Mouse (Mus musculus) cortical plate, adult 2 months (tissue): Measurements from ENCODE around the gene Tgfb1. TPM values are rescaled to one million over a fixed set of nuclear protein-coding genes. Genes with fewer than 3 reads are reported as not detected.
A peak's percentile ranks its signal among the peaks of the same experiment; 100 is the strongest.

Experiments used
- H3K27ac ChIP-seq: fragments of 200-500 bp; 2 replicates; pipeline ENCODE4 v1.5.1; 2012; ENCODE audit warnings: low read length, control low read depth, inconsistent platforms; ENCODE audit not compliant: insufficient read depth
- H3K4me1 ChIP-seq: fragments of 200-500 bp; 2 replicates; pipeline ENCODE4 v1.6.1; 2011; ENCODE audit warnings: low read length; ENCODE audit not compliant: control insufficient read depth, insufficient read depth
- H3K4me3 ChIP-seq: fragments of 200-500 bp; 2 replicates; pipeline ENCODE4 v1.5.1; 2011; ENCODE audit warnings: mild to moderate bottlenecking, low read length, control low read depth; ENCODE audit not compliant: insufficient read depth
- CTCF ChIP-seq: fragments of 200-500 bp; IDR thresholded peaks from 2 replicates; pipeline ENCODE4 v1.5.1; 2011; ENCODE audit warnings: mild to moderate bottlenecking, control low read depth, low read length; ENCODE audit not compliant: insufficient read depth; ENCODE audit errors: extremely low read depth
- POLR2A ChIP-seq: fragments of 200-500 bp; IDR thresholded peaks from 2 replicates; pipeline ENCODE4 v1.6.1; 2011; ENCODE audit warnings: mild to moderate bottlenecking, low read length, control low read depth; ENCODE audit not compliant: insufficient read depth; ENCODE audit errors: extremely low read depth
- polyA plus RNA-seq: library from polyadenylated mRNA; depleted of rRNA; stranded (reverse); fragments of >200 nt; gene quantifications from 2 replicates; pipeline ENCODE4 v1.2.3, GENCODE M21; 2012; rRNA removed

The Tgfb1 gene
- polyA plus RNA-seq = 5.6 and 6.2 TPM in 2 replicates

DNA sequence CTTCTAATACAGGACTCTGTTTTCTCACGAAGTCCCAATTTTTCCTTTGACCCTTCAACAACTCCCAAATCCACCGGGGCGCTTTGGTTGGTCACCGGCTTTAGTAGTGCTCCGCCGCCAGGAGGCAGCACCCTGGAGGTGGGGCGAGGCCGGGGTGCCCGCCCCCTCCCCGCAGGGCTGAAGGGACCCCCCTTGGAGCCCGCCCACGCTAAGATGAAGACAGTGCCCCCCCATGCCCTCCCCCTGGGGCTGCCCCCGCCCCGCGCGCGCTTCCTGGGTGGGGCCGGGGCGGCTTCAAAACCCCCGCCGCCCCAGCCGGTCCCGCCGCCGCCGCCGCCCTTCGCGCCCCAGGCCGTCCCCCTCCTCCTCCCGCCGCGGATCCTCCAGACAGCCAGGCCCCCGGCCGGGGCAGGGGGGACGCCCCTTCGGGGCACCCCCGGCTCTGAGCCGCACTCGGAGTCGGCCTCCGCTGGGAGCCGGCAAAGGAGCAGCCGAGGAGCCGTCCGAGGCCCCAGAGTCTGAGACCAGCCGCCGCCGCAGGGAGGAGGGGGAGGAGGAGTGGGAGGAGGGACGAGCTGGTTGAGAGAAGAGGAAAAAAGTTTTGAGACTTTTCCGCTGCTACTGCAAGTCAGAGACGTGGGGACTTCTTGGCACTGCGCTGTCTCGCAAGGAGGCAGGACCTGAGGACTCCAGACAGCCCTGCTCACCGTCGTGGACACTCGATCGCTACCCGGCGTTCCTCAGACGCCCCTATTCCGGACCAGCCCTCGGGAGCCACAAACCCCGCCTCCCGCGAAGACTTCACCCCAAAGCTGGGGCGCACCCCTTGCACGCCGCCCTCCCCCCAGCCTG is at the start of gene Tgfb1:
Tgfb1 (plus strand) TSS at position 323 of the 852 bp plus-strand sequence.
- TF ChIP-seq POLR2A (no peak), CTCF (peak; percentile 14; the same call in 1 of the 2 replicates)

DNA sequence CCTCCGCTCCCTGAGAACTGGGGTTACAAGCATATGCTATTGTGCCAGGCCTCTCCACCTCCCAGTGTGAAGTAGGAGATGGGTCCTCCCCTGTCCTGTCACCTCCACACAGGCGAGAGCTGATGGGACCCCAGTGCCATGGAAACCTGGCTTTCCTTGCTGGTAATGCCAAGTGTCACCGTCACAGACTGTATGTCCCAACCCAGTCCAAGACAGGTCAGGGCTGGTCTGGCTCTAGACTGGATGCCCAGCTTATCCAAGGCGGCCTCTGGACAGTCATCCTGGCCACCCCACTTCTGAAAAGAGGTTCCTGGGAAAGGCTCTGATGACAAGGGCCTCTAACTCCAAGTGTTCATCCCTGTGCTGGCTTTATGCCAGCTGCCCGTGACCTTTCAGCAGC is 49.7 kb upstream of the Tgfb1 start:
- H3K27ac ChIP-seq = no peak overlapping the region
- no peaks in the 10 kb centered on the region for H3K4me1 ChIP-seq
- TF ChIP-seq POLR2A = no peak
- TF ChIP-seq CTCF = no peak
- H3K4me3 ChIP-seq = no peak overlapping the region

More for the DNA sequence above, at the start of gene Tgfb1:
- Histone ChIP-seq H3K27ac (no peak within 1 kb of the TSS), H3K4me1 (peaks cover 2% of the 10 kb centered on the region; the same call in 1 of the 2 replicates), H3K4me3 (peak within 1 kb of the TSS; percentile 38)

DNA sequence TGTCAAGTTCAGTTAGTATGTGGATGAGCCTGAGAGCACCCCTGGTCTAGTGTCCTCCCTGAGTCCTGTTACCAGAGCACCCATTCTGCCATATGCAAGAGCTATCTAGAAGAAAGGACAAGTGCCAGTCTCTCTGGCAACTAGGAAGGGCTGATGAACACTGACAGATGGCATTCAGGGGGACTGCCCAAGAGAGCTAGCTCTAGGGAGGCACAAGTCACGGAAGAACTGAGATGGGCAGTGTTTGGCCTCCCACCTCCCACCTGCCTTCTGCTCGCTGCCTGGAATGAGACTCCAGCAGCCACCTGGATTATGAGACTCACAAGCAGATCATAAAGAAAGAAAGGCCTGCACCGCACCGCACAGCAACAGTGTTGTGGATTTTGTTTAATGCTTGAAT is 47.0 kb upstream of the Tgfb1 start:
- H3K4me1 ChIP-seq = no peaks in the 10 kb centered on the region
- no peak for TF ChIP-seq CTCF
- TF ChIP-seq POLR2A = no peak
- H3K4me3 ChIP-seq = no peak overlapping the region
- no peak overlapping the region for H3K27ac ChIP-seq

DNA sequence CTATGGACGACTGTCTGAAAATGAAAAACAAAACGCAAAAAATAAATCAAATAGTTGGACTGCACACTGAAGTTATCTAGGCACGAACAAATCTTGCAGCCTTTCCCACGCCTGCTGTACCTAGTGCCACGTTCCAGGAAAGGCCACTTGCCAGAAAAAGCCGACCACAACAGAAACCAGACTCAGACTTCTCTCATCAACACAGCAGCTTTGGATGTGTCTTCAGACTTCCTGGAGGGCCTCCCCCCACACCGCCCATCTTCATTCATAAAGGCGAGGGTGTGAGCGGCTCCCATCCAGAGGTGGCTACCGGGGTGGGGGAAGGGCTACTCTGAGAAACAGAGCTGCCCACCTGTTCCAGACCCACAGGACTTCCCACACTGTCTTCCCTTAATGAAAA is 42.7 kb upstream of the Tgfb1 start:
- H3K4me1 ChIP-seq = no peaks in the 10 kb centered on the region
- no peak overlapping the region for H3K4me3 ChIP-seq
- no peak overlapping the region for H3K27ac ChIP-seq
- TF ChIP-seq POLR2A (no peak), CTCF (no peak)

DNA sequence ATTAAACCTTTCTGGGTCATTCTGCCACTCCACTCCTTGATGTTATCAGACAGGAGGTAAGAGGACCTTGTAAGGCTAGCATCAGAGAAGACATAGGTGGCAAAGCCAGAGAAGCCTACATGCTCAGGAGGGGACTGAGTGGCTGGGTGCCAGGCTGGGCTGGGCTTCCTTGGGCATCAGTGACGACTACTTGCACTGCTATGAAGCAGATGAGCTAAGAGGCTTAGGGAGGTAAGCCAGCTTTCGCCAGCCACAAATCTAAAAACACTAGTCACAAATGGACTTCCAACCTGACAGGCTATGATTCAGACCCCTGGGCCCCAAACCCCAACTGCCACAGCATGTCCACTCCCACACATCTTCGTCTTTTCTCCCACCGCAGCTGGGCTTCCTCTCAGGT is 42.2 kb upstream of the Tgfb1 start:
- no peak for TF ChIP-seq CTCF
- no peak for TF ChIP-seq POLR2A
- Histone ChIP-seq H3K4me3 (no peak overlapping the region), H3K27ac (no peak overlapping the region)

DNA sequence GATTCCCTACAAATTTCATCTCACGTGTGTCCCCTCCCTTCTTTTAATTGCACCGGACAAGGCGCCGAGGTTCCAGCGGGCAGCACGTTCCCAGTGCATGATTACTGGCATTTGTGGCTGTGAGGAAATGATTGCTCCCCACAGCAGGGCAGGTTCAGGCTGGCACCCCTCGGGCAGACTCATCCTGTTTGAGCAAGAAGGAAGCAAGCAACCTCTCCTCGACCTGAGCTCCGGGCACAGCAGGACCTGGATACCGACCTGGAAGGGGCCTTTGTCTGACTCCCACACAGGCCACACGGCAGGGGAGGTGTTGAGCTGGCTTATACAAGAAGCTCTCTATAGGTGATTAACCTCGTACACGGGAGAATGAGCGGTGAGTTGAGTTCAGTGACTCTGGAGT is 41.7 kb upstream of the Tgfb1 start:
- no peak overlapping the region for H3K4me3 ChIP-seq
- TF ChIP-seq CTCF (no peak), POLR2A (no peak)
- no peaks in the 10 kb centered on the region for H3K4me1 ChIP-seq
- no peak overlapping the region for H3K27ac ChIP-seq

More for the DNA sequence above, 42.2 kb upstream of the Tgfb1 start:
- H3K4me1 ChIP-seq = no peaks in the 10 kb centered on the region

DNA sequence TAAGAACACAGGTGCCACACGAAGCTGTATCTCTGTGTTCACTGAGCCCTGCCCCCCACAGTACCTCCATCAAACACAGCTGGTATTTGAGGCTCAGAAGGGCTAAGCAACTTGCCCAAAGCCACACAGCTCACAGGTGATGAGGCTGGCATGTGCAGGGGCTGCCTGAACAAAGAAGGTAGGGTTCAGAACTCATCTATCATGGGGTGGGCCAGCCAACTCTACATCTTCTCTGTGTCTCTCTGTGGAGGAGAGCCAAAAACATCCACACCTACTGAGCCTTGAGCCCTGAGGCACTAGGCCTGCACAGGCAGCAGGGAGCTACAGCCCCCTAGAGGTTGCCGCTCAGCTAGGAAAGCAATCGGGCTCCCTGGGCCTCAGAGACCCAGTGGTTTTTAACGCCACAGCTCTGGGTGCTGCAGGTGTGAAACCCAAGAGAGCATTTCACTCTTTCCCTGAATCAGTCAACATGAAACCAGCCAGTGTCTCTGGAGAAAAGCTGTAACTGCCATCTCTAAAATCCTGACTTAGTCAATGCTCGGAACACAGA is 39.2 kb upstream of the Tgfb1 start:
- Histone ChIP-seq H3K27ac (no peak overlapping the region), H3K4me1 (no peaks in the 10 kb centered on the region), H3K4me3 (no peak overlapping the region)
- TF ChIP-seq CTCF = peak; percentile 20; the same call in 1 of the 2 replicates
- TF ChIP-seq POLR2A = no peak

DNA sequence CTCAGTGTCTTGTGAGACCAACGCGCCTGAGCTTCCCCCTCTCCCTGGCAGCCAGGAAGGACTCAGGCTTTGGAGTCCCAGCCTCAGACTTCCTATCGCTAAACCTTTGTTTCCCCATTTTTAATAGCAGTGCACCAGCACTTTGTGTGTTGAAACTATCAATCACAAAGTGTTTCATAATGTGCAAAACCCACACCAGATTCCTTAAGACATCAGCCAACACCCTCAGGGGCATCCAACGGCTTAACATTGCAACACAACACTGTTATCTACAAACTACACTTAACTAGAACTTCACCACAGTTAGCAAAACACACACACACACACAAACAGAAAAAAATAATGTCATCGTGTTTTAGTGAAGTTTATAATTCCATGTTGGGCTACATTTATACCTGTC is 37.0 kb upstream of the Tgfb1 start:
- H3K27ac ChIP-seq = no peak overlapping the region
- H3K4me3 ChIP-seq = no peak overlapping the region
- TF ChIP-seq POLR2A (no peak), CTCF (no peak)

DNA sequence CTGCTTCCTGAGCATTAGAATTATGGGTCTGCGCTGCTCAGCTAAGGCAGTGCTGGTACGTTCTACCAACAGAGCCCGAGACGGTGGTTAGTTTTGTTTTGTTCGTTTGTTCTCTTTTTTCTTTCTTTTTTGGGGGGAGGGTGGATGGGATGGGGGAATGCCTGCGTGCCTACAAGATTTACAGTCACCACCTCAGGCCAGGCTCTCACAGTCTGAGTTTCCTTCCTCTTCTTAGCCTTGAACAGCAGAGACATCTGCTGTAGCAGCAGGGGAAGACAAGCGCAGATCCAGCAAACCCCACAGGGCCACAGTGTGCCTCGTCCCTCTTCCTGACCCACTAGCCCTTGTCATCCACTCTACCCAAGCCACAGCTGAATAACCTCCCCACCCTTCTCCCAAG is 35.5 kb upstream of the Tgfb1 start:
- Histone ChIP-seq H3K27ac (no peak overlapping the region), H3K4me1 (0 out of 2 replicates have a peak, but pooled peaks cover 1% of the 10 kb centered on the region), H3K4me3 (no peak overlapping the region)
- TF ChIP-seq CTCF (peak; percentile 9; the same call in 1 of the 2 replicates), POLR2A (no peak)

More for the DNA sequence above, 37.0 kb upstream of the Tgfb1 start:
- no peaks in the 10 kb centered on the region for H3K4me1 ChIP-seq

DNA sequence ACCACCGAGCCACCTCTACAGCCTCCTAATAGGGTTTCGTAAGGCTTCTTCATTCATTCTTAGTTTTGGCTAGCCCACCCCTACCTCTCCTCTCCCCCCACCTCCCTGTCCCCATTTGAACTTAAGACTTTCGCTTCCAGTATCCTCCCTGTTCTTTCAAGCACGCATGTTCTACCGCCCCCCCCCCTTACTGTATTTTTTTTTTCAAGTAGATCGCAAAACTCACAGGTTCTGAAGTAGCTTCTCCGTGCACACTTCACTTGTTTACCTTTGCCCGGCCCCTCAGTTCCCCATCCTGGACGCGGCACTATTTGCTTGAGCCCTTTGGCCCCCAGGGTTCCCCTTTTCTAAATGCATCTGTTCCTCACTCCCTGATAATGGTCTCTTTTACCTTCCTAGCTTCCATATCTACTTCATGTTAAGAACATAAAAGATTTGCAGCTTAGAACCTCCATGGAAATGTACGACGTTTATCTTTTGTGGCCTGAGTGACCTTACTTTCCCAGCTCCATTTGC is 34.5 kb upstream of the Tgfb1 start:
- Histone ChIP-seq H3K4me1 (0 out of 2 replicates have a peak, but pooled peaks cover 1% of the 10 kb centered on the region), H3K4me3 (no peak overlapping the region), H3K27ac (no peak overlapping the region)
- TF ChIP-seq POLR2A (no peak), CTCF (no peak)
